Mouse (Mus musculus) ZHBTc4 (cell line): ENCODE measurements at regions not wholly inside any gene's neighbourhood (a gene's known extent, or its start where the extent isn't known, plus 50 kb on each side); places are given as distances from the start of the nearest gene placed in this dataset.

Experiments
- DNase-seq: peaks from one replicate; pipeline ENCODE4 v3.0.0-alpha.2; 2011; ENCODE audit warnings: low read depth, low spot score

DNA sequence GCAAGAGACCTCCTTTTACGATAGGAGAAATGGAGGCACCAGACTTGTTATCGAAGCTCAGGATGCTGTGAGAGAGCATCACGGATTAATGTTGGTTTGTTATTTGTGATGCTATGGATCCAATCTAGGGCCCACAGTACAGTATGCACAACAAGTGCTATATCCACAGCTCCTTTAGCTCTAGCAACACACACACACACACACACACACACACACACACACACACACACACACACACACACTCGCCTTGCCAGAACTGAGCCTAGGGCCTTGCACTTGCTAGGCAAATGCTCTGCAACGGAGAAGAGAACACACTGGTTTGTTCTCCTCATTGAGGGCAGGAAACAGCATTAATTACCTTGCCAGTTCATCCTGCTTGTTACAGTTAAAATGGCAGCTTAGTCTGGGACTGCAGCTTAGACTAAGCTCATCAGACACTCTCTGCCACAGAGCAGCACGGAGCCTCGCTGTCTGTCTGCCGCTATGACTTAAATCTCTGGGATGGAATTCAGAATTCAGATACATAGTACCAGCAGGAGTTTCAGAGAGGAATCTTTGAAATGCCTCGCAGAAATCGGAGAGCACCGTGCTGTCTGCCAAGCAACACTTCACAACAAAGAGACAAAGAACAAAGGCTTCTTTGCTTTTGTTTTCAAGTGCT, 285.0 kb downstream of the Rngtt start:
- DNase-seq: no peak

DNA sequence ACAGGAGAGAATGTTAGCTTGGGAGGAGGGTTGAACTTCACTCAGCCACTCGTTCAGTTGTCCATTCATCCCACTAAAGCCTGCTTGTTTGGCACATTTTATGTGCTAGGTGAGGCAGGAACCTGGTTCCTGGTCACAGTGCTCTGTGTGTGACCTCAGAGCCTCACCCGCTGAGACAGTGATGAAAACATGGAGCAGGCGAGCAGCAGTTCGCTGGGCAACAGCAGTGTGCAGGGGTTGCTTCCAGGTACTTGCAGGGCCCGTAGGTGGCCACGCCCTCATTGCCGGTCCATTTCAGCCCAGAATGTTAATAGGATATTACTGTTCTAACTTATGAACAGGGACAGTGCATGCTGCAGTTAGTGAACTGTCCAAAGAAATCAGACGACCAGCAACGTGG, 285.7 kb downstream of the Rngtt start:
- DNase-seq: no peak

DNA sequence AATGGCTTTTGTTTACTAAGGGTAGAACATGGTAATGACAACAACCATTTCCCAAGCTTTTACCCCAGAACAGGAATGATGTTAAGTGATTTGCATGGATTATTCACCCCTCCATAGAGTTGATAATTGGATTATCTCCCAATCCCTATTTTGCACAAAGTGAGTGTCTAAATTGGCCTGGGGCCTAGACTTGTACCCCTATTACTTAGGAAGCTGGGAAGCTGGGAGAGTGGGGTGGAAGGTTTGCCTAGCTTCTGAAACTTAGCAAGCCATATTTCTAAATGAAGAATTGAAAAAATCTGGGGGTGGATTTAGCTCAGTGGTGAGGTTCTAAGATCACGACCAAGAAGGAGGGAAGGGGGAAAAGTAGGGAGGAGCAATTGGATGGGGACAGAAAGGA, 289.9 kb downstream of the Rngtt start:
- DNase-seq: no peak

DNA sequence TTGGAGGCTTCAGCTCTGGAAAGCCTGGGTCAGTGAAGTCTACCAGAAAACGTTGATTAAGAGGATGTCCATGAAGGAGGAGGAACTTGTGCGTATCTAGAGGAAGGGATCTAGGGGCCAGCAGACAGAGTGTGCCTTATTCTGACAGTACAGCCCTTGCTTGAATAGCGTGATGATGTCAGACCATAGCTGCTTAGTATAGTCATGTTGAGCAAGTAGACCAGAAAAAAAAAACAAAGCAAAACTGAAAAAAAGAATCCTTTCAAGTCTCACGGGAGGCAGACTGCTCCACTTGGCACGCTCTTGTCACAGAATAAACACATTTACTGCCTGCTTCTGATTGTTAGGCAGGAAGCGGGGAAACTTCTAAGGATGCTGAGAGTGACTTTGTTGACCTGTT, 290.7 kb downstream of the Rngtt start:
- DNase-seq: no peak

DNA sequence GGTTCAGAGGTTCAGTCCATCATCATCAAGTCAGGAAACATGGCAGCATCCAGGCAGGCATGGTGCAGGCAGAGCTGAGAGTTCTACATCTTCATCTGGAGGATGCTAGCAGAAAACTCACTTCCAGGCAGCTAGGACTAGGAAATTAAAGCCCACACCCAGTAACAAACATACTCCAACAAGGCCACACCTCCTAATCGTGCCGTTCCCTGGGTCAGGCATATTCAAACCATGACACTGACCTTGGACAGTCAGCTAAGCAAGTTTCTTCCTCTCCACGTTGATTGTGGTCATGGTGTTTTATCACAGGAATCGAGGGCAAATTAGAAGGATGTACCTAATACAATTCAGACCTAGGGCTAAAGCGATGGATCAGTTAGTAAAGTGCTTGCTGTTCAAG, 294.5 kb downstream of the Rngtt start:
- DNase-seq: no peak

DNA sequence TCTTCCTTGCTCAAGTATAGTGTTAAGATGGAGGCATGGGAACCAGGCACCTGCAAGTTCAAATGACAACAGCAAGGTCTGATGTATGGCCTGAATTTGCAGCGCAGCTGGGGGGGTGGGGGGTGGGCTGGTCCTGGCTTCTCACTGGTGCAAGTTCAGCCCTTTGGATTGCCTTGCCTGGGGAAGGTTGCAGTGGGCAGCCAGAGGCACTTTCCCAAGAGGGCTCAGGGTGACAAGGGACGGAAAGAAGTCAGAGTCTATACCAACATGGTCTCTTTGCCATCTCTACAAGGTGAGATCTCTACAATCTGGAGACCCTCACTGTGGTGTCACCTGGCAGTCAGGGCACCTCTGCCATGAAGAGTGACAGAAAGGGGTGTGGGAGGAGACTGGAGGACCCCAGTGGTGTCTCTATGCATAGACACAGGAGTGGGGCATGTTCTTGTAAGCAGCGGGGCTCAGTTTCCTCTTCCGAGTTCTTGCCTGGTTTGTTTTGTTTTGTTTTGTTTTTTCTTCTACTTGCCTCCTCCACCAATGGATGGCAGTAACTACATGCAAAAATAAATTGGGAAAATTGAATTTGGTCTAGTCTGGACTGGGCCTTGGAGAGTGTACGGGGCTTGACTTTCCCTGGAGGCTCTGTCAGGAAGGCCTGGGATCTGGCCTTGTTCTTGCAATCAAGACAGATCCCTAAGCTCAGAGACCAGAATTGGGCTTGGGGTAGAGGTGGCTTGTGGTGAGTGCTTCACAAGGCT, 284.4 kb upstream of the Cnr1 start:
- DNase-seq: no peak

DNA sequence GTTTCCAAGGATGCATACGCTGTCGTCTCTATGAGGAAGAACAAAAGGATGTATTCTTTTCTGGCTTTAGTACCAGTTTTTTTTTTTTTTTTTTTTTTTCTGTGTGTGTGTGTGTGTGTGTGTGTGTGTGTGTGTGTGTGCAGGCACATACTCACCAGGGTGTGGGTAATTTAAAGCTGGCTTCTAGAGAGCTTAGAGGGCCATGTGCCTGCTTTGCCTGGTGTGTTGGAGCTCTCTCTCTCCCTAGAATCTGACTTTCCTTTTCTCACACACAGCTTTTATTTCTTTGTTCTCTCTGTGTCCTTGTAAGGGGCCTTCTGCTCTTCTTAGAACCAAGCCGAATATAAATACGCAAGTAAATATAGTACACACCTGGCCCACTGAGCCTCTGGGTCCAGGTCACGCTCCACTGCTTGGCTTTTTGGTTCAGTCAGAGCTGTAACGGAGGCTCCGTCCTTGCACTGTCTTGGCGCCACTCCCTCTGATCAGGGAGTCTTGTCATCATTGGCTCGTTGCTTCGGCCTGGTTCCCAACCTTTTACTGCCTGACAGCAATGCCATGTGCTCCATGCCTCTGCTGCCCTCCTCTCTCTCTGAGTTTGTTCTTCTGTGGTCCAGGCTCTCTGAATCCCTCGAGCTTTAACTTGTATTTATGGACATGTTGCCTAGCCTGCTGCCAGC, 283.7 kb upstream of the Cnr1 start:
- no peak for DNase-seq

DNA sequence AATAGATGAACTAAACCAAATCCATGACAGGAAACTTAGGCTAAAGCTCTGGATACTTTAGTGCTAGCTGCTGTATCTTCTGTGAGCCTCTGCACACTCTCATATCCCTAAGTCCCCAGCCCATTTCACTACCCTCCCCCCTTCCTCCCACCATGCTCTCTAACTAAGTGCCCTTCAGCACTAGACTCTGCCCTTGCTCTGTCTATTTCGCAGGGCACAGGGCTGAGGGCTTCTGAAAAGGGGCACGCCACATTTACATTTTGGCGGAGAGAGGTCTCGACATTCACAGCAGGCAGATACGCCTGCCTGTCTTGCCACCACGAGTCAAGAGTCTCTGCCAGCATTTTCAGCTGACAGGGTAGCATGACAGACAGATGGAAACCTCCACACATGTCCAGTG, 282.5 kb upstream of the Cnr1 start:
- no peak for DNase-seq

DNA sequence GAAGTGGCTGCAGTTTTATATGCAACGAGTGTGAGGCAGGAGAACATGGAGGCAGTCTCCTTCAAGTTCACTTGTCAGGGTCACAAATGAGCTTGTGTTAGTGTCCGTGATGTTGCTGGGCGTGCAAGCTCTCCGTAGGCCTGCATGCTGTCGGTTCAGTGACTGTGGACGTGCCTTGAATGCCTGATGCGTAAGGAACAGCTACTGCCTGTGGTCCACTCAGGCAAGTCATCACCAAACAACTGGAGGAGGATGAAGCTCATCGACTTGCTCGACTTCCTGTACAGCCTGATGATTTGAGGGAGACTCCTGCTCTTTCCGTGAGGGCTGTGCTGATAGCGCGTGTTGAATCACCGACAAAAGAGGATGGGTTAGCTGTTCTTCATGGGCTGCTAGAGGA, 281.9 kb upstream of the Cnr1 start:
- DNase-seq: no peak

DNA sequence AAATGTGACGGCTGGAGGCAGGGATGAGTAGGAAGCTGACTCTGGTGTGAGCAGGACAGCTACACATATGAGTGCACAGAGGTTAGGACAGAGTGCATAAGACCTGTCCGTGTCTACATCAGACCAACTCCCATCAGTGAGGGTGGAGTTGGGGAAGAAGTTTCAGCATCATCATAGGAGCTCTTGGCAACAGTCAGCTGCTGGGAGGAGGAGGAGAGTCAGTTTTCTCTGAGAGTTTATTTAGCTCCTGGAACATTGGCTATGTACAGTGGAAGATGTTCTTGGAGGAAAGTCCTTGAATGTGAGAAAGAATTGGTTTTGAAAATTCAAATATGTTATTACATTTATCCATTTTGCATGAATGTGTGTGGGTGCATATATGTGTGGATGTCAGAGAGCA, 279.2 kb upstream of the Cnr1 start:
- no peak for DNase-seq

DNA sequence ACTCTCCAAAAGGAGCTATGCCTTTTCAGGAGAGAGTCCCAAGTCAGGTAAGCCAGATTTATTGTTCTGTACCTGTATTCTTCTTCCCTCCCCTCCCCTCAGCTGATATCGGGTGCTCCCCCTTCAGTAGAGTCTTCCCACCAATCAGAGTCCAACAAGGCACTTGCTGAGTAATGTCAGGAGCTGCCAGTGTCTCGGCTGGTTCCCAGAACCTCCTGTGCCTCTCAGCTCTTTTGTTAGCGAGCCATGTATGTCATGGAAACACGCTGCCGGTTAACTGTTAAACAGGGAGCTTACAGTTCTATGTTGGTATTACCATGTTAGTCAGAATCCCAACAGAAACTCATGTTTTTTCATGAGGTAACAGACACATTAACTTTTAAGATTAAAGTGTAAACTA, 273.1 kb upstream of the Cnr1 start:
- DNase-seq: no peak

DNA sequence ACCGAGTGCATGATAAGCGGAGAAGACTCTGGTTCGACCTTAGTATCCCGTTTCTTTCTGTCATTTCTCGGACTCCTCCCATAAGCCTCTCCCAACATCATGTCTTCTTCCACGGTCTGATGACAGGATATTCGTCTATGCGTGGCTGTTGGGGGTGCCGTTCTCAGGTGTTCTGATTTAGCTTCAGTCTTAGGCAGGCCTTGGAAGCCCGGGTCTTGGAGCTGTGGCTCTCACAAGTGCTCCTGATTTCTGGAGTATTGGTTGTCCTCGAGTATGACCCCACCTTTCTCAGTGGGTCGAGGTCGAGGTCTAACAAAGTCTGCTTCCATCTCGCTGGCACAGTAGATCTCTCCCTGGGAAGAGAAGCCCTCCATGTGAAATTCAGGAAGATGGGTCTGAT, 264.6 kb upstream of the Cnr1 start:
- no peak for DNase-seq

DNA sequence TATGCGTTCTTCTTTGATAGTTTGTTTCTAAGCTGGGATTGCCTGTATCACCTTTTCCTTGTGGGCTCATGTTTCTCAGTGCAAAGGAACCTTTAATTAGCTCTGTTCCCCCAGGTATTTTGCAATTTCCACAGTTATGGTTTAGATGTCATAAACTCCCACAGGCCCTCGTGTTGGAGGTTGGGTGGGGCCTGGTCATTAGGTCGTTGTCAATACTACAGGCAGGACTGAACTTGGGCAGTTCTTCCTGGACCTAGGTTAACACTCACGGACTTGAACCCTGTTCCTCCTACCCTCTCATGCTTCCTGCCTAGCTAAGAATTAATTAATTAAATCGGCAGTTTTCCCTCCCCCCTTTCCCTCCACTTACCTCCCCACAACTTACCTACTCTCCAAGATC, 263.8 kb upstream of the Cnr1 start:
- no peak for DNase-seq

DNA sequence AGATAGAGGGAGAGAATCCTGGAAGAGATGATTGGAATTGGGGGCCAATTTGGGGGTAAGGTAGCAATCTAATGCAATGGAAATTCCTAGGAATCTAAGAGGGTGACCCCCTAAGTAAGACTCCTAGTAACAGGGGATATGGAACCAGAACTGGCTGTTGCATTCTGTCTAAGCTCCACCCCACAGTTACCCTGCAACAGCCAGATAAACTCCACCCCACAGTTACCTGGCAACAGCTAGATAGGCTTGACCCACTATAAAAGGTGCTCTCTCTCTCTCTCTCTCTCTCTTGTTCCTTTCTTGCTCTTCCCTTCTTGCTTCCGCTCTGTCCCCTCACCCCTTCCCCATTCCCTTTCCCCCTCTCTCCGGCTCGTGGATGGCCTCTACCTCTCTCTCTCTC, 262.5 kb upstream of the Cnr1 start:
- no peak for DNase-seq

DNA sequence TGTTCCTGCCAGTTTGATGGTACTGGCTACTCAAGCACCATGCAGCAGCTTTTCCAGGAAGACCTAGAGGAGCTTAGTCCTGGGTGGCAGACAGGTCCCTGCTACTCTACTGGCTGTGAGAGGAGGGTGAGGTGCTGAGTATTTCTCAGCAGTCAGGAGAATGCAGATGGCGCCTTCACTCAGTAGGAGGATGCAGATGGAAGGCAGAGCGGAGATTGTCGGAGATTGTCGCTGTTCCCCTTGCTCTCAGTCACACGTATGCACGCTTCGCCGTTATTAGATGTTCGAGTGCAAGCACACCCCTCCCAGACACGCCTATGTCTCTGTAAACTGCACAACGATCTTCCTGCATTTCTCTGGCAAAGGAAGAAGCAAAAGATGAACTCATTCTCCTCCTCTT, 261.4 kb upstream of the Cnr1 start:
- DNase-seq: no peak

DNA sequence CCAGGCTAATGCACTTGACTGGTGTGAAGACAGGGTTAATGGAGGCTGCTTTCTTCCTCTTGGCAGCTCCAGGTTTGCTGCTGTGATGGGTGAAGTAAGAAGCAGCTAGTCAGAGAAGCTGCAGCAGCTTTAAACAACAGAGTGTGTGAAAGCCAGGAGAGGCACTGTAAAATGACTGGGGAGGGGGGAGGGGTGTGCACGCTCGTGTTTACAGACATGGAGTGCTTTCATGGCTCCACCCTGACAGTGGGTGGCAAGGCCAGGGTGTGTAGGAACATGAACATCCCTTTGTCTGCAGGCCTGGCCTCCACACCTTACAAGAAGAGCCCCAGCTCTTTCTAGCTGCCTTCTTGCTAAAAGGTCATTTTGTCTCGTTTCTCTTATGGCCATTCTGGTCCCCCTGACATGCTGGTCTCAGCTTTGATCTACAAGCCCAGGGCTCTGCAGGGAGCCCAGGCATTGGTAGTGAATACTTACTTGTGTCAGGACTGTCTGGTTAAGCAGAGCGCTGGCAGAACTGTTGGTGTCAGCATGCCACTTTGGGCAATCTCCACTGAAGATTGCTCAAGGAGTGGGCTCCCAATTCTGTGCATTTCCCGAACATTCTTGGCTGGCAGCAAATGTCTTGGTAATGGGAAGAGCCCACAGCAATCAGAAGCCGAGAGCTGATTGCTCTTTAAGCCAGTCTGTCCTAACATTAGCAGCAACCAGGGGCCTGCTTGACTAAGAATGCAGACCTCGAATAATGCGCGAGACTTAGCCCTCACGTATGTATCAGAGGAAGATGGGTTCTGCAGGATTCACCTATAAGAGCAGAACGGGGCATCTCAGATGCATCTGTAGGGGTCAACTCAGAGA, 260.5 kb upstream of the Cnr1 start:
- DNase-seq: peak; percentile 43

DNA sequence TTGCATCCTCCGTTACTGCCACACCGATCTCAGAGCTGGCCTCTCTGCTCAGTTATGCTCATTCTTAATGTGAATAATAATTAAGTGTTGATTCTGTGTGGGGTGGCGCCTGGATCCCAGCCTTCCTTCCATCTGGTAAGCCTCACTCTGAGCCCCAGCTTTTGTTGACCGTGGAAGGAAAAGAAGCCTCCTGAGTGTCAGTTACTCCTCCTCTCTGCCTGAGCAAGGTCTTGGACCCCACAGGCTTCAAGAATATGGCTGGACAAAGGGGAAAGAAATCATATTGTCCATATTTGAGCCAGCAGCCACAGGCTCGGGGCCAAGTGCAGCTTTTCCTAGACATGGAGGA, 259.9 kb upstream of the Cnr1 start:
- no peak for DNase-seq

DNA sequence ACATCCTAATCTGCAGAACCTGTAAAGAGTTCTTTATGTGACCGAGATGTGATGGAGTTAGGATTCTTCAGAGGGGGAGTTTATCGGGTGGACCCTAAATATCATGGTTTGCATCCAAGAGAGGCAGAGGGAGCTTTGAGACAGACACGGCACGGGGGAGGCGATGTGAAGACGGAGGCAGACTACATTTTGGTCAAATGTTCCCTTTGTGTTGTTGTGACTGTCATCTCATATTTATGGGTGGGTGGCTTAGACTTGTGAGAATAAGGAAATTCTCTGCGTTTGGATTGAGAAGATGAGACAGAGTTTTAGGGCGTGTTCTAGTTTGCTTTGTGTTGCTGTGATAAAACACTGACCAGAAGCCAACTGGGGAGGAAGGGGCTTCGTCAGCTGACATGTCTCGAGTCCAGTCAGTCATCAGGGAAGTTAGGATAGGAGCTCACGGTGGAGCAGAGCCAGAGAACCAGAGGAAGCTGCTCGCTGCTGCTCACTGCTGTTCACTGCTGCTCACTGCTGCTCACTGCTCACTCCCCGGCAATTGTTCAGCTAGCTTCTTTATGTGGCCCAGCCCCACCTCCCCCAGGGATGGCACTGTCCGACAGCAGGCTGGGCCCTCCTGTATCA, 259.0 kb upstream of the Cnr1 start:
- no peak for DNase-seq

DNA sequence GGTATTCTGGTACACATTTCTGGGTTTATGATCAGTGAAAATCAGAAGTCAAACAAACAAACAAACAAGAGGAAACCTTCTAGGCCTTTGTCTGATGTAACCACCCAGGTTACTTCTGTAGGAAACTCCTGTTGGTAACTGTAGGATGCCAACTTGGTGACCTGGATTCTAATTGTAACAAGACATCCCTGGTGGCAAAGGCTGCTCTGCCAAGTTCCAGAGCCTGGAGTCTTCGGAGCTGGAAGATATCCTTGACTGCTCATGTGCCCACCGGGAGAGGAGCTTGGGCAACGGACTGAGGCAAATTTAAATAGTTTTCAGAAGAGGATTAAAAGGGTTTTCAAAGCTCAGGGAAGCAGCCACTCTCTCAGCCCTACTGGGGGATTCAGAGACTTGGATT, 256.0 kb upstream of the Cnr1 start:
- DNase-seq: no peak

DNA sequence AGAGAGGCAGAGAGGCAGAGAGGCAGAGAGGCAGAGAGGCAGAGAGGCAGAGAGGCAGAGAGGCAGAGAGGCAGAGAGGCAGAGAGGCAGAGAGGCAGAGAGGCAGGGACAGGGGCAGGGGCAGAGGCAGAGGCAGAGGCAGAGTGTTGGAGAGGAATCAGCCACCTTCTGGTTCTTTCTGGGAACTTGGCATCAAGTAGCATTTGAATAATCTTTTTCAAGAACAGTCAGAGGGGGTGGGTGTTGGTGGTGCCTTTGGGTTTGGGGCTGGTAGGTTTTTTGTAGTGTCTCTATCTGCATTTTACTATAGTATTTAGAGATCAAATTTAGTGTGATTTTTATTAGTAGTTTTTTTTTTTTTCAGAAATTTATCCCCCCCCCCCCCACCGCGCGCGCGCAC, 249.3 kb upstream of the Cnr1 start:
- DNase-seq: no peak

DNA sequence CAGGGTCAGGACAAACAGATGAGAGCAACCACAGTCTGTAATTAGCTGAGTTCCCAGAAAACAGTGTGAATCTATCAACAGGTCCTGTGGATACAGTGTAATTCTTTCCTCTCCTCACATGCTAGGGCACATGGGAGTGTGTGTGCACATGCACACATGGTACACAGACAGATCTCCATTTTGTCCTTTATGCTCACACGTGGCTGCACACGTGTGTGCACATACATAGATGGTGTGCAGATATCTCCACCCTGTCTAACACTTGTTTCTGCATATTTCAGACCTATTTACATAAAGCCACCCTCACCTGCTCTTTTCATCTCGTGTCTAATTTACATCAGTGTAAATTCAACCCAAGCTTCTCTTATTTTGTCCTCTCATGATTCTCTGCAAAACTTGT, 245.0 kb upstream of the Cnr1 start:
- no peak for DNase-seq

DNA sequence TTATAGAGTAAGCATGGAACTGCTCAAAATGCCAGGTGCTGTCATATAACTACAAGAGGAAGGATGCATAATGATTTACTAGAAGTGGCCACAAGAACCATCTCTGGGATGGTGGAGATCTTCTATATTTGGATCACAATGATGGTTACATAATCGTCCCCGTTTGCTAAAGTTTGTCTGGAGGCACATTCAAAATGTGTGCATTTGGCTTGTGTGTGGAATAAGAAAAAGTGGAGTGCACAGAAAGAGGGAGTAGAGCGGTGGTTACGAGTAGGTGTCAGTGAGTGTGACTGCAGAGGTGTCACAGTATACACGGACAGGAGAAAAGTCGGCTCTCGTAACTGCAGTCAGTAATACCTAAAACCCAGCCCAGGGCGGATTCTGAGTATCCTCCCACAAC, 238.3 kb upstream of the Cnr1 start:
- DNase-seq: no peak
